Mouse (Mus musculus): ENCODE measurements around the gene Dmgdh. TPM values are rescaled to one million over a fixed set of nuclear protein-coding genes. Genes with fewer than 3 reads are reported as not detected.
A peak's percentile ranks its signal among the peaks of the same experiment; 100 is the strongest.

Gene Dmgdh
- polyA plus RNA-seq, 1 experiment from 2014 or later = not detected

DNA sequence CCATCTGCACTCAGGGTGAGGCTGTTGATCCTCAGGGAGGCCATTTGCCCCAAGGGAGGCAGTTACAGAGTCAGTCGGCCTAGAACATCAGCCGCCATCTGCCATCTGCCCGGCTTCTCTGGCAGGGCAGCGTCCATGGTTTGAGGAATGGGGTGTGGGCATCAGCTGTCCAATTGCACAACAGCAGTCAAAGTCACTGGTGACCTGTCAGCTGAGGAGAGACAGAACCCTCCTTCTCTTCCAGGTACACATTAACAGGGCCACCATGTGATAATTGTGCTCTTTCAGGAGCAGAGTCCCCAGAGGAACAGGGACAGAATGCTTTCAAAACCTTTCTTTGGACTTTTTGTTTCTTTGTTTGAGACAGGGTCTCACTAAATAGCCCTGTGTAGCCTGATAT lies 1.9 kb upstream of the Dmgdh start:
- H3K4me1 ChIP-seq (replicated peaks) = no peaks in the 10 kb centered on the region
- no peak overlapping the region for H3K4me2 ChIP-seq
- no peak for ATAC-seq (ENCODE audit: low read depth)
- no peaks in the 10 kb centered on the region for H3K36me3 ChIP-seq
- peaks cover 13% of the 10 kb centered on the region for H3K27me3 ChIP-seq
- no peaks in the 10 kb centered on the region for H3K9me3 ChIP-seq
- WGBS = 85% methylated on average over 4 of the region's 4 CpGs
- no peak overlapping the region for H3K4me3 ChIP-seq
- H3K9ac ChIP-seq = no peak overlapping the region
- H3K27ac ChIP-seq (replicated peaks) = no peak overlapping the region

DNA sequence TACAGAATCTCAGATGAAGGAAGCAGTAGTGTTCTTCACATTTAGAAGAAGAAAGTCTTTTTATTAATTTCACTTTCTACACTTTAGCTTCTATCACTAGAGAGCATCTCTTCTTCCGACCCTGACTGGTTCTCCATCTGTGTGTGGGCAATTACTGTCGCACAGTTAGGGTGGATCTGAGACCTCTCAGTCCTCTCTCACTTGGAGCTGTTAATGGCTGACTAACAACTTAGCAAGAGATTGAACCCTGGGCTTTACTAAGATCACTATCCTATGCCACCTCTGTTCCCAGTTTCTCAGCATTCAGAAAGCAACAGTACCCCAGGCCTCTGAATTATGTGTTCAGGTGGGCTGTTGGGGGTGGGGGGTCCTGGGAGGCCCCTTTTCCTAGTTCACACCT lies 937 bp upstream of the Dmgdh start:
- H3K27me3 ChIP-seq = peaks cover 13% of the 10 kb centered on the region
- no peak overlapping the region for H3K4me3 ChIP-seq
- H3K9me3 ChIP-seq = no peaks in the 10 kb centered on the region
- H3K27ac ChIP-seq (replicated peaks) = no peak overlapping the region
- no peaks in the 10 kb centered on the region for H3K36me3 ChIP-seq
- no peak overlapping the region for H3K4me2 ChIP-seq
- no peak for ATAC-seq (ENCODE audit: low read depth)
- 70% methylated on average over 2 of the region's 2 CpGs for WGBS
- H3K9ac ChIP-seq = no peak overlapping the region
- no peaks in the 10 kb centered on the region for H3K4me1 ChIP-seq (replicated peaks)

DNA sequence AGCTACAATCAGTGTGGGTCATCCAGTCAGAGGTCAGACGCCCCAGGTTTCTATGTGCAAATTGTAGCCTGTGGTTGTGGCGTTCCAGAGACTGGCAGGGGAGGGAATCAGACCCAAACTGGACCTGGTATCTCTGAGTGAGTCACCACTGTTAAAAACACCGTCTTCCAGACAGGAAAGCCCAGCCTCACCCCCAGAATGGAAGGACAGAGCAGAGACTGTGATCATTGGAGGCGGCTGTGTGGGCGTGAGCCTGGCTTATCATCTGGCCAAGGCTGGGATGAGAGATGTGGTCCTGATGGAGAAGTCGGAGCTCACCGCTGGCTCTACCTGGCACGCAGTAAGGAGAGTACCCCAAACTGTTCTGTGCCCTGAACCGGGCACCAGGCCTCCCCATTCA lies 2.6 kb downstream of the Dmgdh start:
- Histone ChIP-seq H3K9ac (no peak overlapping the region), H3K27ac (replicated peaks) (no peak overlapping the region), H3K36me3 (no peaks in the 10 kb centered on the region), H3K4me2 (no peak overlapping the region), H3K27me3 (peaks cover 13% of the 10 kb centered on the region), H3K4me1 (replicated peaks) (no peaks in the 10 kb centered on the region), H3K9me3 (no peaks in the 10 kb centered on the region), H3K4me3 (no peak overlapping the region)
- 82% methylated on average over 9 of the region's 9 CpGs for WGBS
- no peak for ATAC-seq (ENCODE audit: low read depth)

DNA sequence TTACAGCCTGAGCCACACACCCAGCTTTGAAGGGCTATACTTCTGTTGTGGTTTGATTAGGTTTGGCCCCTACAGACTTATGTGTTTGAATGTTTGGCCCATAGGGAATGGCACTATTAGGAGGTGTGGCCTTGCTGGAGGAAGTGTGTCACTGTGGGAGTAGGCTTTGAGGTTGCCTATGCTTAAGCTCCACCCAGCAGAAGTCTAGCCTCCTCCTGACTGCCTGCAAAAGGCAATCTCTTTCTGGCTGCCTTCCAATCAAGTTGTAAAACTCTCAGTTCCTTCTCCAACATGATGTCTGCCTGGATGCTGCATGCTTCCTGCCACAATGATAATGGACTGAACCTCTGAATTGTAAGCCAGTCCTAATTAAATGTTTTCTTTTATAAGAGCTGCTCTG lies 9.1 kb downstream of the Dmgdh start:
- Histone ChIP-seq H3K4me2 (no peak overlapping the region), H3K4me1 (replicated peaks) (no peaks in the 10 kb centered on the region), H3K9me3 (no peaks in the 10 kb centered on the region), H3K27ac (replicated peaks) (no peak overlapping the region), H3K4me3 (no peak overlapping the region), H3K36me3 (no peaks in the 10 kb centered on the region), H3K9ac (no peak overlapping the region), H3K27me3 (no peaks in the 10 kb centered on the region)
- ATAC-seq (ENCODE audit: low read depth) = no peak

DNA sequence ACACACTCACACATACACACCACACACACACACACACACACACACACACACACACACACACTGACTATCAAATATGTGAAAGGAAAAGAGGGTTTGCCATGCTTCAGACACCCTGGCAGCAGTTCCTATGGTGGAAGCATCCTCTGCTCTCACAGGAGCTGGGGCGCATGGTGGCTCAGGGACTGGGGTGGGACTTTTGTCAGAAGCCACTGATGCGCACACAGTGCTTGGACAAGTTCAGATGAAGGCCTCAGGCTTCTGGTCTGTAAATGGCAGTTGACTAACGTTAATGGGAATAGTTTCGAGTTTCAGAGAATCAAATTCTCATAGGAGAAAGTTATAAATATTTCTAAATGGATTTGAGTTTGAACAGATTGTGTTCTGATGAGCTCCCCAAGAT lies 11.0 kb downstream of the Dmgdh start:
- ATAC-seq (ENCODE audit: low read depth) = no peak
- Histone ChIP-seq H3K27me3 (no peaks in the 10 kb centered on the region), H3K4me1 (replicated peaks) (no peaks in the 10 kb centered on the region), H3K4me2 (no peak overlapping the region), H3K27ac (replicated peaks) (no peak overlapping the region), H3K36me3 (no peaks in the 10 kb centered on the region), H3K9ac (no peak overlapping the region), H3K4me3 (no peak overlapping the region), H3K9me3 (no peaks in the 10 kb centered on the region)
- 80% methylated on average over 4 of the region's 4 CpGs for WGBS

DNA sequence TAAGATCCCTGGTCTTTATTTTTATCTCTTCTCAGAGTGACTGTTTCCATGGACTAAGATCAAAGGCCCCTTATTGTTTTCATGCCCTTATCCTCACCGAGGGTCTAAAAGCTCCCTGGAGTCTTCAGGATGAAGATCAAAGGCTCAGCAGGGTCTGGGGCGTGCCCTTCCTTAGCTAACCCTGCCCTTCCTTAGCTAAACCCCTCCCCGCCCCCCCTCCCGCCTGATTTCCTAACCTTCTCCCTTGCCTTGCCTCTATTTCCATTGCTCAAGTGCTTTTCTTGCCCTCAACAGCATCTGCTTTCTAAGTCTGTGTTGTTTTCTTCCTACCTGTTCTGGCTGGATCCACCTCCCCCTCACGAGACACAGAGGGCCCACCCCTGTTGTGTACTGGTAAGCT lies 13.1 kb downstream of the Dmgdh start:
- no peaks in the 10 kb centered on the region for H3K36me3 ChIP-seq
- no peak overlapping the region for H3K4me2 ChIP-seq
- no peak overlapping the region for H3K4me3 ChIP-seq
- ATAC-seq (ENCODE audit: low read depth) = no peak
- no peaks in the 10 kb centered on the region for H3K27me3 ChIP-seq
- no peak overlapping the region for H3K9ac ChIP-seq
- H3K4me1 ChIP-seq (replicated peaks) = no peaks in the 10 kb centered on the region
- no peaks in the 10 kb centered on the region for H3K9me3 ChIP-seq
- 0 out of 2 replicates have a peak overlapping the region, but pooled peaks have one; percentile 38 for H3K27ac ChIP-seq (replicated peaks)
- WGBS = 5% methylated on average over 5 of the region's 5 CpGs

DNA sequence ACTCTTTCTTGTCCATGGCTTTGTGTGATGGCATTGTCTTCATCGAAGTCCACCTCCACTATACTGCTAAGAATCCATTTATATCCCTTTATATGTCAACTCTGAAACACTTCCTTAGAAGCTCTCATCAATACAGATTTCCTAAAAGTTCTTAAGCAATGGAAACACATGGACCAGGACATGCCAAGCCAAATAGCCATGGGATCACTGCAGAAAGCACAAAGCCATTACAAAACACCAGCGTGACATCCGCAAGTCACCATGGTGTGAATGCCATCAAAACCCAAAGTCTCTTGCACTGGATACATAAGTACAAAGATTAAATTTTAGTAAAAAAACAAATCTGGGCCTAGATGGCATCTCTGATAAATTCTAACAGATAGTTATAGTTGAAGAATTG lies 15.3 kb downstream of the Dmgdh start:
- no peak overlapping the region for H3K4me3 ChIP-seq
- H3K36me3 ChIP-seq = no peaks in the 10 kb centered on the region
- ATAC-seq (ENCODE audit: low read depth) = no peak
- no peak overlapping the region for H3K27ac ChIP-seq (replicated peaks)
- H3K27me3 ChIP-seq = no peaks in the 10 kb centered on the region
- H3K9ac ChIP-seq = no peak overlapping the region
- no peaks in the 10 kb centered on the region for H3K4me1 ChIP-seq (replicated peaks)
- no peak overlapping the region for H3K4me2 ChIP-seq
- WGBS = 94% methylated on average over 3 of the region's 3 CpGs
- H3K9me3 ChIP-seq = no peaks in the 10 kb centered on the region

DNA sequence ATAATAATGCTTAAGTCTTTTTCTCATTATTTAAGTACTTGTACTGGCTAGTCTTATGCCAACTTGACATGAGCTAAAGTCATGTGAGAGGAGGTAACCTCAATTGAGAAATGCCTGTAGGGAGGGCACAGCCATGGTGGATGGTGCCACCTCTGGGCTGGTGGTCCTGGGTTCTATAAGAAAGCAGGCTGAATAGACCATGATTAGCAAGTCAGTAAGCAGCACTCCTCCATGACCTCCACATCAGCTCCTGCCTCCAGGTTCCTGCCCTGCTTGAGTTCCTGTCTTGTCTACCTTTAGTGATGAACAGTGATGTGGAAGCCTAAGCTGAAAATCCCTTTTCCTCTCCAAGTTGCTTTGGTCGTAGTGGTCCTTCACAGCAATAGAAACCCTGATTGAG lies 16.6 kb downstream of the Dmgdh start:
- ATAC-seq (ENCODE audit: low read depth) = no peak

DNA sequence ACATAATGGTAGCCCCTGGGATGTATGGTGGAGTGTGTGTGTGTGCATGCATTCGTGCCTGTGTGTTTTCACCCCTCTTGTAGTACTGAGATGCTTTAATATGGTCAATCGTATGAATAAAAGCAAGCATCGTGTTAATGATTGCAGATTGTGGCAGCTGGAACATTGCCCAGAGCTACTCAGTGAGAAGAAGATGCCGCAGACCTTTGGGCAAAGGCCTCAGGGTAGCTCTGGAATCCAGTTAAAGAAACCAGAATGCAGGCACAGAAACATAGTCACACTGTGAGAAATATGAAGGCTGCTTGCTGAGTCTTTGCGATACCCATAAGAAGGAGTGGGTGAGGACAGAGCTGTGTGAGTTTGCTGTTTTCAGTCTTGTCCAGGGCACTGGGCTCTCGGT lies 24.6 kb downstream of the Dmgdh start:
- no peak overlapping the region for H3K9ac ChIP-seq
- H3K27me3 ChIP-seq = no peaks in the 10 kb centered on the region
- H3K4me1 ChIP-seq (replicated peaks) = no peaks in the 10 kb centered on the region
- H3K4me2 ChIP-seq = no peak overlapping the region
- no peak overlapping the region for H3K27ac ChIP-seq (replicated peaks)
- H3K4me3 ChIP-seq = no peak overlapping the region
- H3K36me3 ChIP-seq = no peaks in the 10 kb centered on the region
- H3K9me3 ChIP-seq = no peaks in the 10 kb centered on the region
- no peak for ATAC-seq (ENCODE audit: low read depth)
- WGBS = 71% methylated on average over 6 of the region's 6 CpGs

More for the DNA sequence above, 16.6 kb downstream of the Dmgdh start:
- H3K4me3 ChIP-seq = no peak overlapping the region
- 91% methylated on average over 1 of the region's 1 CpGs for WGBS
- no peaks in the 10 kb centered on the region for H3K27me3 ChIP-seq
- H3K4me2 ChIP-seq = no peak overlapping the region
- no peaks in the 10 kb centered on the region for H3K4me1 ChIP-seq (replicated peaks)
- no peaks in the 10 kb centered on the region for H3K9me3 ChIP-seq
- H3K9ac ChIP-seq = no peak overlapping the region
- no peaks in the 10 kb centered on the region for H3K36me3 ChIP-seq
- no peak overlapping the region for H3K27ac ChIP-seq (replicated peaks)

DNA sequence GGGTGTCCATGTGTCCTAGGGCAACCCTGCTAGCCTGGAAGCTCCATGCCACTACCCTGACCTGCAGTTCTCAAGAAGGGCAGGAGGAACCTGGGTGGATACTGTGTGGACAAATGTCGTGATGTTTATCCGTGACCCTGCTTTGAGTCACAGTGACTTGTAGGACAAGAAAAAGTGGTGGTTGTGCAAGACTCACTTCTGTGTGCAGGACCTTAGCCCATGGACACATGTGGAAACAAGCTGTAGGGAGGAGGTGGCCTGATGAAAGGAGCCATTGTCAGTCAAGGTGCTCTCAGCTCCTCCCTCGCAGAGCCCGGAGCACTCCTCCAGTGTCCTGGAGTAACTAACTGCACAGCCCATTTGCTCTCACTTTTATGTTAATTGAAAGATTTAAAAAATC lies 31.5 kb downstream of the Dmgdh start:
- Histone ChIP-seq H3K4me3 (no peak overlapping the region), H3K9me3 (no peaks in the 10 kb centered on the region), H3K36me3 (no peaks in the 10 kb centered on the region), H3K27ac (replicated peaks) (no peak overlapping the region), H3K4me1 (replicated peaks) (no peaks in the 10 kb centered on the region), H3K4me2 (no peak overlapping the region), H3K9ac (no peak overlapping the region), H3K27me3 (no peaks in the 10 kb centered on the region)
- 78% methylated on average over 4 of the region's 4 CpGs for WGBS
- no peak for ATAC-seq (ENCODE audit: low read depth)

DNA sequence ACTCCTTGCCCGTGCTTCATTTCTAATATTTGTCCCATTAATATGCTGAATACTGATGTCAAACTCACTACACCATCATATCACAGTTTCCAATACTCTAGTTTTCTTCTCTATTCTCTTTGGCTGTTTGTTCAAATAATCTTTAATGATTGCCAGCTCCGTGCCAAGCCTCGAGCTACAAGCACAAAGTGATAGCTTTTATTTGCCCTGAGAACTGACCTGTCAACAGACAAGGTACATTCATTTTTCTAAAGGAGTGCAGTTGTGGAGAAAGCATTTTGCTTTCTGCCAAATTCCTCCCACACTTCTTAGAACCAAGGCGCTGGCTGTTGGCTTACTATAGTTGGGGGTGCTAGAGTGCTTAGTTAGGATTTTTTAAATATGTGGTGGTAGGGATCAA lies 33.0 kb downstream of the Dmgdh start:
- Histone ChIP-seq H3K36me3 (no peaks in the 10 kb centered on the region), H3K9ac (no peak overlapping the region), H3K4me2 (no peak overlapping the region), H3K9me3 (no peaks in the 10 kb centered on the region), H3K27me3 (no peaks in the 10 kb centered on the region), H3K4me3 (no peak overlapping the region), H3K4me1 (replicated peaks) (no peaks in the 10 kb centered on the region), H3K27ac (replicated peaks) (no peak overlapping the region)
- 88% methylated on average over 4 of the region's 4 CpGs for WGBS
- ATAC-seq (ENCODE audit: low read depth) = no peak

DNA sequence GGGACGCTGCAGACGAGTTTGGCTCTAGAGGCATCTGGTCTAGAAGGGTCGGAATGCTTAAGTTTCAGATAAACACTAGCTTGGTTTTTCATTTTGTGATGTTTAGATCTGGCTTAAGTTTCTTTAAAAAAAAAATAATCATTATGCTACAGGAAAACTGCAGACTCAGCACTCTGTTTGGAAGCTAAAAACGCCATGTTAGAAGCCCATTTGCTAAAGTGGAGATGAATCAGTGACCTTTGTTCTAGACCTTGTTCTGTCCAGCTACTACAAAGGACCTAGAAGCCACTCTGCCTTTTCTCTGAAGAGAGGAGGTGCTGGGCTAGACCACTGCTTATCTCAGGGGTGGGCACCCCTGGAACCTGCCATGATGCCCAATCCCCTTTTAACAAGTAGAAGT lies 36.1 kb downstream of the Dmgdh start:
- no peaks in the 10 kb centered on the region for H3K27me3 ChIP-seq
- no peaks in the 10 kb centered on the region for H3K36me3 ChIP-seq
- H3K9me3 ChIP-seq = no peaks in the 10 kb centered on the region
- 89% methylated on average over 4 of the region's 4 CpGs for WGBS
- H3K4me3 ChIP-seq = no peak overlapping the region
- H3K9ac ChIP-seq = no peak overlapping the region
- no peak for ATAC-seq (ENCODE audit: low read depth)
- H3K4me2 ChIP-seq = no peak overlapping the region
- no peaks in the 10 kb centered on the region for H3K4me1 ChIP-seq (replicated peaks)
- H3K27ac ChIP-seq (replicated peaks) = no peak overlapping the region

DNA sequence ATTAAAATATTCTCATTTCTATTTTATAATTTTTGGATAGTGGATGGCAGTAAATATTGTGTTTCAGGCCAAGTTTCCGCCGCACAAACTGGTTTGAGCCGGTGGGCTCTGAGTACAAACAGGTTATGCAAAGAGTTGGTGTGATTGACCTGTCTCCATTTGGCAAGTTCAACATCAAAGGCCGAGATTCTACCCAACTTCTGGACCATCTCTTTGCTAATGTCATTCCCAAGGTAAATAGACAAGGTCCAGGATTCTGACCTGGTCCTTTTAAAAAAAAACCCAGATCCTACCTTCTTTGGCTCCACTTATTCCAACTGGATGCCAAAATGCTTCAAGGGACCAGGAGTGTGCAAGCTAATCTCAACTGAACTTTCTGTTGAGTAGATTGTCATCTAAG lies 37.0 kb downstream of the Dmgdh start:
- WGBS = 94% methylated on average over 4 of the region's 4 CpGs

More for the DNA sequence above, 37.0 kb downstream of the Dmgdh start:
- no peaks in the 10 kb centered on the region for H3K9me3 ChIP-seq
- no peak for ATAC-seq (ENCODE audit: low read depth)
- H3K4me2 ChIP-seq = no peak overlapping the region
- no peak overlapping the region for H3K9ac ChIP-seq
- no peak overlapping the region for H3K4me3 ChIP-seq
- H3K36me3 ChIP-seq = no peaks in the 10 kb centered on the region
- no peaks in the 10 kb centered on the region for H3K27me3 ChIP-seq
- no peaks in the 10 kb centered on the region for H3K4me1 ChIP-seq (replicated peaks)
- H3K27ac ChIP-seq (replicated peaks) = no peak overlapping the region

Data from neural tube, embryonic 13.5 days (tissue).